Comparison of ENCODE assay signal across 11 mouse cellular contexts in genomic region chr12:5186645-5187044, GRCm38 (mm10).
DNase-seq lines count a peak whose midpoint lies in the region; ATAC-seq and TF ChIP-seq lines count a peak whose summit lies in the region.
"Had no signal": no experiment of that assay in that cellular context is flagged by ENCODE, and none has a peak within 500 bp of the region (broad histone marks: within the 10 kb centered on the region; RNA-seq: fewer than 3 reads in every experiment).

No protein-coding gene starts in this region.

- no peak overlapping the region for H3K9ac ChIP-seq in intestine, embryonic 16.5 days (ENCODE audit: low read depth, low read length)
- H3K9ac ChIP-seq in intestine, embryonic 15.5 days, result no peak overlapping the region
- H3K9ac ChIP-seq: forebrain, embryonic 12.5 days; hindbrain, embryonic 15.5 days had no signal

- no peaks in the 10 kb centered on the region for H3K27me3 ChIP-seq in intestine, embryonic 16.5 days (replicated peaks; ENCODE audit: control insufficient read depth, insufficient read depth, low read length)
- H3K27me3 ChIP-seq in intestine, embryonic 15.5 days (replicated peaks), result no peaks in the 10 kb centered on the region
- H3K27me3 ChIP-seq in forebrain, embryonic 10.5 days (ENCODE audit: poor library complexity, severe bottlenecking), result 0 out of 2 replicates have a peak, but pooled peaks cover 4% of the 10 kb centered on the region
- H3K27me3 ChIP-seq: hindbrain, embryonic 15.5 days had no signal

- no peaks in the 10 kb centered on the region for H3K36me3 ChIP-seq in intestine, embryonic 16.5 days (ENCODE audit: control insufficient read depth, insufficient read depth, low read length)
- H3K36me3 ChIP-seq in intestine, embryonic 15.5 days, result no peaks in the 10 kb centered on the region
- H3K36me3 ChIP-seq in forebrain, embryonic 10.5 days (replicated peaks), result no peaks in the 10 kb centered on the region
- H3K36me3 ChIP-seq: forebrain, embryonic 12.5 days; hindbrain, embryonic 15.5 days; midbrain, embryonic 10.5 days had no signal

- no peak for TF ChIP-seq CTCF in embryonic fibroblast, embryonic 13.5 days (IDR thresholded peaks at IDR 0.05; ENCODE audit: borderline replicate concordance, insufficient read depth, low read length)

- H3K4me2 ChIP-seq in intestine, embryonic 16.5 days (ENCODE audit: low read depth, low read length), result no peak overlapping the region
- no peak overlapping the region for H3K4me2 ChIP-seq in intestine, embryonic 15.5 days (replicated peaks)
- H3K4me2 ChIP-seq: forebrain, embryonic 12.5 days; hindbrain, embryonic 15.5 days had no signal

- no peak overlapping the region for H3K4me3 ChIP-seq in intestine, embryonic 16.5 days (ENCODE audit: low read length)
- no peak overlapping the region for H3K4me3 ChIP-seq in intestine, embryonic 15.5 days (replicated peaks)
- no peak overlapping the region for H3K4me3 ChIP-seq in embryonic fibroblast, embryonic 13.5 days (ENCODE audit: insufficient read depth, low read length)
- no peak overlapping the region for H3K4me3 ChIP-seq in forebrain, embryonic 10.5 days
- H3K4me3 ChIP-seq: forebrain, embryonic 12.5 days; hindbrain, embryonic 15.5 days; midbrain, embryonic 10.5 days had no signal

- H3K4me1 ChIP-seq in intestine, embryonic 16.5 days (ENCODE audit: control insufficient read depth, insufficient read depth, low read length), result peaks cover 15% of the 10 kb centered on the region
- H3K4me1 ChIP-seq in intestine, embryonic 15.5 days (replicated peaks), result peaks cover 9% of the 10 kb centered on the region
- H3K4me1 ChIP-seq in embryonic fibroblast, embryonic 13.5 days (ENCODE audit: control insufficient read depth, insufficient read depth, low read length), result peaks cover 4% of the 10 kb centered on the region; the same call in 1 of the 2 replicates
- peaks cover 38% of the 10 kb centered on the region for H3K4me1 ChIP-seq in forebrain, embryonic 10.5 days

- TF ChIP-seq POLR2A in embryonic fibroblast, embryonic 13.5 days (IDR thresholded peaks at IDR 0.05; ENCODE audit: low read depth, low read length), result no peak

- ATAC-seq in intestine, embryonic 16.5 days, result no peak
- no peak for ATAC-seq in intestine, embryonic 15.5 days

- H3K27ac ChIP-seq in intestine, embryonic 16.5 days (ENCODE audit: low read length), result 0 out of 2 replicates have a peak overlapping the region, but pooled peaks have one; percentile 18
- H3K27ac ChIP-seq in intestine, embryonic 15.5 days, result no peak overlapping the region
- peak overlapping the region; percentile 66 for H3K27ac ChIP-seq in embryonic fibroblast, embryonic 13.5 days (ENCODE audit: insufficient read depth, low read length)
- no peak overlapping the region for H3K27ac ChIP-seq in forebrain, embryonic 10.5 days
- H3K27ac ChIP-seq: forebrain, embryonic 12.5 days; hindbrain, embryonic 15.5 days; midbrain, embryonic 10.5 days had no signal

- 52% methylated on average over 1 of the region's 1 CpGs for WGBS in intestine, embryonic 16.5 days
- 55% methylated on average over 1 of the region's 1 CpGs for WGBS in intestine, embryonic 15.5 days
- 88% methylated on average over 1 of the region's 1 CpGs for WGBS in forebrain, embryonic 10.5 days

- peak; percentile 50 for DNase-seq in adrenal gland, adult 2 months
- DNase-seq in adrenal gland, adult (ENCODE audit: inconsistent age in 2 of 2, low spot score in 1 of 2), result no peak
- peak; percentile 24 for DNase-seq in Muller cell, postnatal 12 days (ENCODE audit: inconsistent ontology term)
- DNase-seq in embryo, embryonic 10 days (ENCODE audit: low spot score), result no peak
- DNase-seq in forebrain, embryonic 10.5 days (ENCODE audit: extremely low spot score, low spot score), result no peak

- no peaks in the 10 kb centered on the region for H3K9me3 ChIP-seq in intestine, embryonic 16.5 days (ENCODE audit: control insufficient read depth, low read length)
- H3K9me3 ChIP-seq in intestine, embryonic 15.5 days, result no peaks in the 10 kb centered on the region
- no peaks in the 10 kb centered on the region for H3K9me3 ChIP-seq in forebrain, embryonic 10.5 days
- H3K9me3 ChIP-seq: forebrain, embryonic 12.5 days; hindbrain, embryonic 15.5 days; midbrain, embryonic 10.5 days had no signal

Comparison
In these comparisons a context has a peak if more than half of its experiments do, and no peak if none do; other contexts are left out.
1. DNase-seq: peak in adrenal gland, adult 2 months (single experiment) and Muller cell, postnatal 12 days (single experiment); none in adrenal gland, adult (0 of 2), embryo, embryonic 10 days (single experiment) and forebrain, embryonic 10.5 days (single experiment).
2. H3K27ac ChIP-seq: peak in intestine, embryonic 16.5 days (single experiment) and embryonic fibroblast, embryonic 13.5 days (single experiment); none in intestine, embryonic 15.5 days (single experiment) and forebrain, embryonic 10.5 days (single experiment).